Mouse (Mus musculus) liver, postnatal 0 days (tissue): Measurements from ENCODE around the gene Kremen1. TPM values are rescaled to one million over a fixed set of nuclear protein-coding genes. Genes with fewer than 3 reads are reported as not detected.

ENCODE experiments used
- ATAC-seq: fragments of 200-750 bp; cut with Nextera tagmentation; 2 replicates; pipeline ENCODE4 v1.8.0; 2017; ENCODE audit warnings: mild to moderate bottlenecking, moderate library complexity
- DNase-seq: peaks from one replicate; pipeline ENCODE4 v3.0.0-alpha.2; 2016
- H3K27ac ChIP-seq: fragments of 300-500 bp; sonication (generic); 2 replicates; pipeline ENCODE4 v1.5.1; 2014; ENCODE audit warnings: antibody characterized with exemption, moderate library complexity, mild to moderate bottlenecking, low read depth
- H3K27me3 ChIP-seq: fragments of 300-500 bp; sonication (generic); 2 replicates; pipeline ENCODE4 v1.6.1; 2014; ENCODE audit warnings: low read length, control low read depth, mixed read lengths; ENCODE audit not compliant: insufficient read depth
- H3K36me3 ChIP-seq: fragments of 300-500 bp; sonication (generic); replicated peaks from 2 replicates; pipeline ENCODE4 v1.6.1; 2014; ENCODE audit warnings: mild to moderate bottlenecking, control low read depth, low read length, moderate library complexity, mixed read lengths; ENCODE audit not compliant: insufficient read depth
- H3K4me1 ChIP-seq: fragments of 300-500 bp; sonication (generic); 2 replicates; pipeline ENCODE4 v1.6.1; 2014; ENCODE audit warnings: antibody characterized with exemption, mild to moderate bottlenecking, control low read depth; ENCODE audit not compliant: insufficient read depth
- H3K4me2 ChIP-seq: fragments of 300-500 bp; sonication (generic); 2 replicates; pipeline ENCODE4 v1.6.1; 2014; ENCODE audit warnings: low read depth, mild to moderate bottlenecking, low read length, moderate library complexity, mixed read lengths
- H3K4me3 ChIP-seq: fragments of 300-500 bp; sonication (generic); 2 replicates; pipeline ENCODE4 v1.5.1; 2014; ENCODE audit warnings: low read depth, low read length
- H3K9ac ChIP-seq: fragments of 300-500 bp; sonication (generic); replicated peaks from 2 replicates; pipeline ENCODE4 v1.6.1; 2014; ENCODE audit warnings: mild to moderate bottlenecking, moderate library complexity
- H3K9me3 ChIP-seq: fragments of 300-500 bp; sonication (generic); 2 replicates; pipeline ENCODE4 v1.6.1; 2016; ENCODE audit warnings: mild to moderate bottlenecking, control low read depth, low read length, mixed read lengths
- CTCF ChIP-seq: sonication (generic); IDR thresholded peaks from 2 replicates; pipeline ENCODE4 v1.5.1; 2016; ENCODE audit warnings: antibody characterized with exemption, low read depth
- EP300 ChIP-seq: IDR thresholded peaks from 2 replicates; pipeline ENCODE4 v1.6.1; 2016; ENCODE audit warnings: antibody characterized with exemption, low read depth, mild to moderate bottlenecking
- WGBS: fragments of 180-500 bp; shearing (Covaris S2); extraction: QIAGEN DNeasy Blood & Tissue Kit; methylation state at CpG from one replicate; pipeline ENCODE4 v1.1.7; 2014; ENCODE audit not compliant: insufficient replicate concordance; 5-methylcytosine and 5-hydroxymethylcytosine counted together
- polyA plus RNA-seq: library from polyadenylated mRNA; unstranded; fragments of >200 nt; fragmentation: Nextera tagmentation; extraction: Ambion mirVana; gene quantifications from 2 replicates; pipeline ENCODE4 v1.2.1, GENCODE M21; 2015

Kremen1 gene
- polyA plus RNA-seq, 1 experiment from 2014 or later: 2.2 TPM

DNA sequence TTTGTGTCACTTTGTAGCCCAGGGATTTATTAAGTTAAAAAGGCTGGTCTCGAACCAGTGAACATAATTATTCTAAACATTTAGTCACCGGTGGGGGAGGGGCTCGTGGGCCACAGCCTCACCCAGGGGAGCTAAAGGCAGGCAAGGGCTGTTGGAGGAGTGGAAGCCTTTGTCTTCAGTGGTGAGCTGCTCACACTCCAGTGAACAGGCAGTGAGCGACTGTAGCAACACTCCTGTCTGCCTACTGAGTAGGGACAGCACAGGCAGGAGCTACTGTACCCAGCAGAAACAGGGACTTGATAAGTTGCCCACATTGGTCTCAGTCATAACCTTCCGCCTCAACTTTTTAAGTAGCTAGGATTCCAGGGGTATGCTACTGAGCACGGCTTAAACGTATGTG is 64.8 kb downstream of the Kremen1 start:
- H3K4me1 ChIP-seq: peaks cover 7% of the 10 kb centered on the region; the same call in 1 of the 2 replicates
- H3K4me3 ChIP-seq: no peak overlapping the region
- H3K36me3 ChIP-seq: peaks cover 5% of the 10 kb centered on the region; the same call in 1 of the 2 replicates
- ATAC-seq (0 out of 2 replicates have a peak, but pooled peaks have one; percentile 7), DNase-seq (no peak)
- H3K27ac ChIP-seq: no peak overlapping the region
- H3K9me3 ChIP-seq: no peaks in the 10 kb centered on the region
- WGBS: 70% methylated on average over 7 of the region's 7 CpGs
- H3K27me3 ChIP-seq: no peaks in the 10 kb centered on the region
- H3K9ac ChIP-seq: no peak overlapping the region
- no peak overlapping the region for H3K4me2 ChIP-seq
- TF ChIP-seq CTCF (no peak), EP300 (no peak)

GRCm38 (mm10) chr11:5193576-5193881 is 67.8 kb downstream of the Kremen1 start:
- Histone ChIP-seq H3K9ac (no peak overlapping the region), H3K27ac (no peak overlapping the region), H3K27me3 (no peaks in the 10 kb centered on the region), H3K4me2 (no peak overlapping the region), H3K9me3 (no peaks in the 10 kb centered on the region), H3K36me3 (peaks cover 5% of the 10 kb centered on the region; the same call in 1 of the 2 replicates), H3K4me3 (no peak overlapping the region), H3K4me1 (peaks cover 7% of the 10 kb centered on the region; the same call in 1 of the 2 replicates)
- no peak for TF ChIP-seq EP300
- TF ChIP-seq CTCF: no peak
- ATAC-seq (no peak), DNase-seq (no peak)
- WGBS: 75% methylated on average over 1 of the region's 1 CpGs

- Histone ChIP-seq H3K9me3 (no peaks in the 10 kb centered on the region), H3K36me3 (peaks cover under 1% of the 10 kb centered on the region; the same call in 1 of the 2 replicates)
- no peak for ATAC-seq
These were observed 68.3 kb downstream of the Kremen1 start for GRCm38 (mm10) chr11:5192840-5193575.

GRCm38 (mm10) chr11:5192084-5192516 is 69.3 kb downstream of the Kremen1 start:
- DNase-seq (peak; percentile 38), ATAC-seq (peak; percentile 80)
- Histone ChIP-seq H3K27me3 (no peaks in the 10 kb centered on the region), H3K27ac (no peak overlapping the region), H3K36me3 (no peaks in the 10 kb centered on the region), H3K4me2 (no peak overlapping the region), H3K9ac (no peak overlapping the region), H3K9me3 (no peaks in the 10 kb centered on the region), H3K4me1 (peaks cover 7% of the 10 kb centered on the region; the same call in 1 of the 2 replicates), H3K4me3 (no peak overlapping the region)
- TF ChIP-seq EP300 (no peak), CTCF (no peak)
- 72% methylated on average over 9 of the region's 9 CpGs for WGBS

More at GRCm38 (mm10) chr11:5192840-5193575, 68.3 kb downstream of the Kremen1 start:
- no peak for DNase-seq
- H3K27ac ChIP-seq: no peak overlapping the region
- no peak for TF ChIP-seq CTCF
- TF ChIP-seq EP300: no peak
- no peaks in the 10 kb centered on the region for H3K27me3 ChIP-seq
- no peak overlapping the region for H3K4me2 ChIP-seq
- no peak overlapping the region for H3K4me3 ChIP-seq
- peaks cover 7% of the 10 kb centered on the region; the same call in 1 of the 2 replicates for H3K4me1 ChIP-seq
- H3K9ac ChIP-seq: no peak overlapping the region
- 63% methylated on average over 8 of the region's 8 CpGs for WGBS

- no peaks in the 10 kb centered on the region for H3K9me3 ChIP-seq
- TF ChIP-seq EP300: no peak
- TF ChIP-seq CTCF: no peak
- DNase-seq: no peak
- H3K27me3 ChIP-seq: no peaks in the 10 kb centered on the region
- H3K4me3 ChIP-seq: no peak overlapping the region
- WGBS: 67% methylated on average over 9 of the region's 9 CpGs
- no peak for ATAC-seq
- peaks cover 5% of the 10 kb centered on the region; the same call in 1 of the 2 replicates for H3K4me1 ChIP-seq
- H3K4me2 ChIP-seq: no peak overlapping the region
- H3K36me3 ChIP-seq: no peaks in the 10 kb centered on the region
- H3K27ac ChIP-seq: no peak overlapping the region
- H3K9ac ChIP-seq: no peak overlapping the region
These were observed 72.0 kb downstream of the Kremen1 start for GRCm38 (mm10) chr11:5189239-5189933.

- H3K36me3 ChIP-seq: no peaks in the 10 kb centered on the region
- DNase-seq: no peak
- no peaks in the 10 kb centered on the region for H3K9me3 ChIP-seq
- peaks cover 5% of the 10 kb centered on the region; the same call in 1 of the 2 replicates for H3K4me1 ChIP-seq
- no peak for TF ChIP-seq CTCF
- TF ChIP-seq EP300: no peak
- WGBS: 56% methylated on average over 4 of the region's 4 CpGs
- H3K9ac ChIP-seq: no peak overlapping the region
- H3K27me3 ChIP-seq: no peaks in the 10 kb centered on the region
- H3K4me3 ChIP-seq: no peak overlapping the region
- no peak overlapping the region for H3K4me2 ChIP-seq
- H3K27ac ChIP-seq: no peak overlapping the region
- ATAC-seq: peak; percentile 77
These were observed 73.2 kb downstream of the Kremen1 start for GRCm38 (mm10) chr11:5188170-5188569.
